16 mouse cellular contexts compared by ENCODE assay signal in genomic region chr1:107525592-107525991, GRCm38 (mm10). TPM values are rescaled to one million over a fixed set of nuclear protein-coding genes. Genes with fewer than 3 reads are reported as not detected.
"Had no signal": no experiment of that assay in that cellular context is flagged by ENCODE, and none has a peak within 500 bp of the region (broad histone marks: within the 10 kb centered on the region; RNA-seq: fewer than 3 reads in every experiment).

No protein-coding gene starts in this region.

- ATAC-seq: liver, embryonic 12.5 days; midbrain, embryonic 16.5 days had no signal

- DNase-seq: lung, adult 18-20 months; lung, embryonic 14.5 days; lung, postnatal 14 days; lung, postnatal 36 days; midbrain, embryonic 14.5 days; retina, postnatal 1 day; right cerebral cortex, adult 18-20 months; right cerebral cortex, postnatal 25 days; right cerebral cortex, postnatal 4 days; spleen, adult 18-20 months; thymus, adult 2 months; thymus, postnatal 25 days; thymus, postnatal 4 days had no signal

RNA-seq across cellular contexts. Expression of gene Serpinb2, which starts 14.4 kb away (rescaled TPM):
- total RNA-seq: megakaryocyte-erythroid progenitor cell, adult 5-6 weeks had no signal
